Mouse (Mus musculus): ENCODE measurements around the gene Tgm2. TPM values are rescaled to one million over a fixed set of nuclear protein-coding genes. Genes with fewer than 3 reads are reported as not detected.

The Tgm2 gene
- polyA plus RNA-seq, 1 experiment: 19.0 TPM

DNA sequence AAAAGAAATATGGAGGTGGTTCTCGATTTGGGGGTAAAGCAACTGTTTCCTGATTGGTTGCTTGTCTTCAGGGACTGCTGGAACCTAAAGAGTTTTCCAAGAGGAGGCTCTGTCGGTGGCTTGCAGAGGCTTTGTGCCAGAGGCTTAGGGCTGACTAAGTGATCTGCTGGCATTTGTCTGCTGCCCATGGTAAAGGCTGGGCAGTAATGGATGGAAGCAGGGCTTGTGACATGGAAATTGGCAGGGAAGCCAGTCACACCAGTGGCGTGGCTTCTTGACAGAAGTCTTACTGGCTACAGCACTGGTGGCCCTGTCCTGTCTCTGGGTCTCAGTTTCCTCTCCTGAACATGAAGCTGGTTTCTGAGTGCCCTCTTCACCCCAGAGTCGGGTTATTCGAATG is 49.2 kb downstream of the Tgm2 start:
- Histone ChIP-seq H3K4me3 (replicated peaks; ENCODE audit: control insufficient read depth, low read depth, low read length) (no peak overlapping the region), H3K4me1 (ENCODE audit: control insufficient read depth, insufficient read depth, low read length) (peaks cover 3% of the 10 kb centered on the region), H3K27ac (ENCODE audit: control insufficient read depth, insufficient read depth, low read depth, low read length, poor library complexity) (no peak overlapping the region)
- 80% methylated on average over 5 of the region's 5 CpGs for WGBS
- no peak for TF ChIP-seq POLR2A (IDR thresholded peaks at IDR 0.05; ENCODE audit: borderline replicate concordance, control insufficient read depth, low read depth, low read length)
- no peak for TF ChIP-seq CTCF (IDR thresholded peaks at IDR 0.05; ENCODE audit: control insufficient read depth, insufficient read depth, low read length)

DNA sequence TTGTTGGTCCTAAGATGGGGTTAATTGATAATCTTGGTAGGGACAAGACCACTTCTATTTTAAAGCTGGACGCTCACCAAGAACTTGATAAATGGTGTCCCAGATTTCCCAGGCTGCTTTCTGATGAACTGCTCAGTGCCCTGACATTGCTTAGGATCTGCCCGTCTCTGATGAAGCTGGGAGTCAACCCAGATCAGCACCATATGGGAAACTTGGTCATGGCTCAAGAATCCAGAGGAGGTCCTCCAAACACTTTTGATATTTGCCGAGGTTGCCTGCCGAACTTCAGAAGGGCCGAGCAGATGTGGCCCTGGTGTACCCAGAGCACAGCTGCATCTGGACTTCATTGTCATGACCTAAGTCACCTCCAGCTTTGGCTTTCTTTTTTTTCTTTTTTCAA is 51.4 kb downstream of the Tgm2 start:
- no peak for TF ChIP-seq POLR2A (IDR thresholded peaks at IDR 0.05; ENCODE audit: borderline replicate concordance, control insufficient read depth, low read depth, low read length)
- TF ChIP-seq CTCF (IDR thresholded peaks at IDR 0.05; ENCODE audit: control insufficient read depth, insufficient read depth, low read length): no peak
- WGBS: 88% methylated on average over 5 of the region's 5 CpGs
- Histone ChIP-seq H3K27ac (ENCODE audit: control insufficient read depth, insufficient read depth, low read depth, low read length, poor library complexity) (no peak overlapping the region), H3K4me1 (ENCODE audit: control insufficient read depth, insufficient read depth, low read length) (peaks cover 3% of the 10 kb centered on the region), H3K4me3 (replicated peaks; ENCODE audit: control insufficient read depth, low read depth, low read length) (no peak overlapping the region)

DNA sequence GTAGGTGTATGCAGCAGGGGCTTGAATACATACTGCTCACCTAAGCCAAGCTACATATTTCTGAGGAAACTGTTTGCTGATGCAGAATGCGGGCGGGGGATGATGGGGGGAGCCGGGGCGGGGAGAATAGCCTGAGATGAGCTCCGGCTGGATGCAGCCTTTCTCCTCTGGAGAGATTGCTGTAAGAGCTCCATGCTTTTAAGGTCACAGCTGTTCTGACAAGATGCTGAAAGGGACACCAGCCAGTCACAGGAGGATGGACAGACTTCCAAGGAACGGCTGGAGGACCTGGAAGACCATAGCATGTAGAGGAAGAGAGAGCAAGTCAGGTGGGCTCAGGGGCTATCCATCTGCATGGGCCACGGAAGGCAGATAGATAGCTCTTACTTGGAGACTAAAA is 51.9 kb downstream of the Tgm2 start:
- WGBS: 87% methylated on average over 7 of the region's 7 CpGs
- no peak overlapping the region for H3K27ac ChIP-seq (ENCODE audit: control insufficient read depth, insufficient read depth, low read depth, low read length, poor library complexity)
- H3K4me1 ChIP-seq (ENCODE audit: control insufficient read depth, insufficient read depth, low read length): peaks cover 3% of the 10 kb centered on the region
- TF ChIP-seq CTCF (IDR thresholded peaks at IDR 0.05; ENCODE audit: control insufficient read depth, insufficient read depth, low read length) (no peak), POLR2A (IDR thresholded peaks at IDR 0.05; ENCODE audit: borderline replicate concordance, control insufficient read depth, low read depth, low read length) (no peak)
- no peak overlapping the region for H3K4me3 ChIP-seq (replicated peaks; ENCODE audit: control insufficient read depth, low read depth, low read length)

DNA sequence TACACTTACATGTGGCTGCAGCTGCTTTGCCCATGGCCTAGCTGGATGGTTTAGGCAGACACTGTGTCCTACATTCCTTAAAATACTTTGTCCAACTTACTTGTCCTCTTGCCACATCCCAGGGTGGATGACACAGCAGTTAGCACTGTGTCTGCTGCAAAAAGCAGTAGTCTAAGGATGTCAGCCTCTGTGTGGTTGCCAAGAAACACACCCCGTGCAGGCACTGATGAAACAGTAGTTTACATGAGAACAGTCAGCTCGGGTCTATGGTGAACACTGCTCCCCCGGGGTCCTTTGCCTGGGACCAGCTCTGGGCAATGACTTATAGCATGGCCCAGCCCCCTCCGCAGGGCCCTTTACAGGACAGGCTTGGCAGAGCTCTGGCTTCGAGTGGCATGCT is 52.9 kb downstream of the Tgm2 start:
- Histone ChIP-seq H3K4me3 (replicated peaks; ENCODE audit: control insufficient read depth, low read depth, low read length) (no peak overlapping the region), H3K4me1 (ENCODE audit: control insufficient read depth, insufficient read depth, low read length) (peaks cover 3% of the 10 kb centered on the region), H3K27ac (ENCODE audit: control insufficient read depth, insufficient read depth, low read depth, low read length, poor library complexity) (no peak overlapping the region; the same call in 1 of the 2 replicates)
- WGBS: 43% methylated on average over 5 of the region's 5 CpGs
- TF ChIP-seq CTCF (IDR thresholded peaks at IDR 0.05; ENCODE audit: control insufficient read depth, insufficient read depth, low read length): no peak
- no peak for TF ChIP-seq POLR2A (IDR thresholded peaks at IDR 0.05; ENCODE audit: borderline replicate concordance, control insufficient read depth, low read depth, low read length)

DNA sequence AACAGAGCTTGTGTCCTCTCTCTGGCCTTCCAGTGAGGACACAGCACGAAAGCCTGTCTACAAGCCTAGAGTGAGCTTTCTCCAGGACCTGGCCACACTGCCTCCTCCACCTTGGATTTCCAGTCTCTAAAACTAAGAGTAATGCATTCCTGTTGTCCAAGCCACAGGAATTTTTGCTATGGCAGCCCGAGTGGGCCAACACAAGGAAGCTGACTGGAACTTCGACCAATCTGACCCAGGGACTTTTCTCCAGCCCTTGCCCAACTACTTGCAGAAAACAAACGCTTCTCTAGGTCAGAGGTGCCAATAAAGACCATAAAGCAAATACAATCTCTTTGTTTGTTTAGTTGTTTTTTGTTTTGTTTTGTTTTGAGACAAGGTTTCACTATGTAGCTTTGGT is 56.1 kb downstream of the Tgm2 start:
- Histone ChIP-seq H3K4me1 (ENCODE audit: control insufficient read depth, insufficient read depth, low read length) (peaks cover 3% of the 10 kb centered on the region), H3K4me3 (replicated peaks; ENCODE audit: control insufficient read depth, low read depth, low read length) (no peak overlapping the region), H3K27ac (ENCODE audit: control insufficient read depth, insufficient read depth, low read depth, low read length, poor library complexity) (no peak overlapping the region)
- TF ChIP-seq CTCF (IDR thresholded peaks at IDR 0.05; ENCODE audit: control insufficient read depth, insufficient read depth, low read length) (no peak), POLR2A (IDR thresholded peaks at IDR 0.05; ENCODE audit: borderline replicate concordance, control insufficient read depth, low read depth, low read length) (no peak)
- 83% methylated on average over 4 of the region's 4 CpGs for WGBS

DNA sequence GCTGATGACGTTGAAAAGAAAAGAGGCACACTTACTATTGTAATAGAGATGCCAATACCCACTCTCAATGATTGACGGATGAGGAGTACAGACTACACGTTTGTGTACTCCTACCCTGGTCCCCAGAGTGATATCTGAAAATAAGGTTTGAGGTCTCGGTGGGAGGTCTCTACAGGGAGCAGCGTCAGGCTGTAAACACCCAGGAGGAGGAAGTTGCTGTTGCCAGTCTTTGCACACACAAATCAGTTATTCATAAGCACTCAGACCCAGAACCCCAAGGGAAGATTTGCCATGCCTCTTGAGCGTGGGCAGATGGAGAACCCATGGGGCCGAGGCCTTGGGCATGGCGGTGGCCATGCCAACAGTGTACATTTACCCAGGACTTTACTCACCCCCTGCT is 61.8 kb downstream of the Tgm2 start:
- 56% methylated on average over 8 of the region's 8 CpGs for WGBS
- no peak overlapping the region for H3K4me3 ChIP-seq (replicated peaks; ENCODE audit: control insufficient read depth, low read depth, low read length)
- no peak overlapping the region for H3K27ac ChIP-seq (ENCODE audit: control insufficient read depth, insufficient read depth, low read depth, low read length, poor library complexity)
- H3K4me1 ChIP-seq (ENCODE audit: control insufficient read depth, insufficient read depth, low read length): peaks cover 2% of the 10 kb centered on the region; the same call in 1 of the 2 replicates
- no peak for TF ChIP-seq CTCF (IDR thresholded peaks at IDR 0.05; ENCODE audit: control insufficient read depth, insufficient read depth, low read length)
- no peak for TF ChIP-seq POLR2A (IDR thresholded peaks at IDR 0.05; ENCODE audit: borderline replicate concordance, control insufficient read depth, low read depth, low read length)

DNA sequence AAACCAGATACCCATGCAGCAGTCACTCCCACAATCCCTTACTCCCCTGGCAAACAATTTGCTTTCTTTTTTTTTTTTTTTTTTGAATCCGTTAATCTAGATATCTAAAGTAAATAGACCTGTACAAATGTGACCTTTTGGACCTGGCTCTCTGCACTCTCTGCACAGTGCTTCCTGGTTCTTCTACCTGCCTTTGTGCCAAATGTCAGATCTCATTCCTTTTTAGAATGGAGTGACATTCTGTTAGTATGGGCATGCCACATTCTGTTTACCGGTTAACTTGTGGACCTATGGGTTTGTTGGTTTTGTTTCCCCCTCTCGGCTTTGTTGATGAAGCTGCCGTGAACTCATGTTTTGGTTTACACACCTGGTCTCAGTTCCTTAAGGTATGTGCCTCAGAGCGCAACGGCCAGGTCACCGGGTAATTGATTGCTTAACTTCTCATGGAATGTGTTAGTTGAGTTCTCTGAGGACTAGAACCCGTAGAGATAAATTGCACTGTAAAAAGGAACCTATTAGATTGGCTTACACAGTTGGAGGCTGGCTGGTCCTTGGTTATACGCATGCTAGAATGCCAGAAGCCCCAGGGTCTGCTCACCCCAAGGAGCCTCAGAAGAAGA is 65.5 kb downstream of the Tgm2 start:
- H3K27ac ChIP-seq (ENCODE audit: control insufficient read depth, insufficient read depth, low read depth, low read length, poor library complexity): no peak overlapping the region

DNA sequence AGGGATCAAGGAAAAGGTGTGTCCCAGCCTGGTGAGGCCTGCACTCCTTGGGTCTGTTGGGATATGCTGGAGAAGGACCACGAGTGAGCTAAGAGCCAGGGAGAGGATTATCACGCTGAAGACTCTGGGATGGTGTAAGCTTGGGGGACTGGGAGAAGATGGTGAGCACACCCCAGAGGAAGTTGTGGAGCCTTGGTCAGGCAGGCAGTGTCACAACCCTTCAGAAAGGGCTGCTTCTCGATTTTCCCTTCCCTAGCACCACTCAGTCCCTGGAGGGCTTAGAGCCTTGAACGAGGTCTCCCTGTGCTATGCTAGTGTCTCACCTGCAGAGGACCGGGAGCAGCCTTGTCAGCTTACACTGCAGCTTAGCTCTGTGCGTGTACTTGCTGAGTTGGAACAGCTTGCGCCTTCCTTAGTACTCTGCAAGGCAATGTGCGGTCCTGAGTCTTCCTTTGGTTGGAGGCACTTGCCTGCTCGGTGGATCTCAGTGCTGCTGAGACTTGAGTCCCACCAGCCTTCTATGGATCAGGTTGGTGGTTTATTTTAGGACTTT is 66.3 kb downstream of the Tgm2 start:
- Histone ChIP-seq H3K4me3 (replicated peaks; ENCODE audit: control insufficient read depth, low read depth, low read length) (no peak overlapping the region), H3K27ac (ENCODE audit: control insufficient read depth, insufficient read depth, low read depth, low read length, poor library complexity) (peak overlapping the region; percentile 28; the same call in 1 of the 2 replicates), H3K4me1 (ENCODE audit: control insufficient read depth, insufficient read depth, low read length) (peaks cover 7% of the 10 kb centered on the region; the same call in 1 of the 2 replicates)
- no peak for TF ChIP-seq POLR2A (IDR thresholded peaks at IDR 0.05; ENCODE audit: borderline replicate concordance, control insufficient read depth, low read depth, low read length)
- no peak for TF ChIP-seq CTCF (IDR thresholded peaks at IDR 0.05; ENCODE audit: control insufficient read depth, insufficient read depth, low read length)
- WGBS: 50% methylated on average over 9 of the region's 9 CpGs

More for the DNA sequence above, 65.5 kb downstream of the Tgm2 start:
- Histone ChIP-seq H3K4me1 (ENCODE audit: control insufficient read depth, insufficient read depth, low read length) (peaks cover 6% of the 10 kb centered on the region; the same call in 1 of the 2 replicates), H3K4me3 (replicated peaks; ENCODE audit: control insufficient read depth, low read depth, low read length) (no peak overlapping the region)
- TF ChIP-seq CTCF (IDR thresholded peaks at IDR 0.05; ENCODE audit: control insufficient read depth, insufficient read depth, low read length) (no peak), POLR2A (IDR thresholded peaks at IDR 0.05; ENCODE audit: borderline replicate concordance, control insufficient read depth, low read depth, low read length) (no peak)
- 88% methylated on average over 9 of the region's 9 CpGs for WGBS
